Mouse (Mus musculus): Measurements from ENCODE around the gene Gm27179.
"Not testable (repeated sequence)": the region's sequence is repeated elsewhere in the genome, so short reads cannot be mapped to it uniquely, and the experiment has no call there.

DNA sequence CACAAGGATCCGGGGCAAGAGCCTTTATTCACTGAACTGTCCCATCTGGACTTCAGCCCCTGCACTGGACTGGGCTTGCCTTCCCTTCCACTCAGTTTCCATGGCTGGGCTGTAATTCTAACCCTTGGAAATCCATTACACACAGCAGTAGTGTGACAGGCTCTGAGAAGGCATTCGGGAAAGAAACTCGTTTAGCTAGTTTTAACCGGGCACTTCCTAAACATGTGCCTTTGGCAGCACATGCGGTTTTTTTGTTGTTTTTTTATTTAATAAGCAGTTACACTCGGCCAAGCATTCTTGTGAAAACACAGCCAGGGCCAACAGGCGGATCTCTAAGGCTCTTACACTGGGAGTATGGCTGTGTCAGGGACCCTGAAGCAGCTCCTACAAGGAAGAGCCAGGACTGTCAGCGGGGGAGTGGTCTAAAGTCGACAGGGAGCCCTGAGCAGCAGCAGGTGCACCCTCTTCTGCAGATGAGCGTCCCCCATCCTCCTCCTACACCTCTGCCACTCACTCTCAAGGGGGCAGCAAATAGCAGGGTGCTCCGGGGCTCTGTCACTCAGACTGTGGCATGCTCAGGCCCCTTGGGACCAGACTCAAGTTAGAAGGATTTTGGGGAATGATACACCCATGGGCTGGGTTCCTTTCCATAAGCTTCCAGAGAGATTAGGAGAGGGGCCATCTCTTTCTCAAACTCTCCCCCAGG lies 38.3 kb downstream of the Gm27179 start:
- TF ChIP-seq CTCF (IDR thresholded peaks at IDR 0.05; ENCODE audit: extremely low read depth, insufficient read depth, insufficient read length, insufficient replicate concordance); POLR2A (IDR thresholded peaks at IDR 0.05; ENCODE audit: low read depth, low read length): not testable (repeated sequence)

Measured in spleen, adult 2 months (tissue).